Mouse (Mus musculus): ENCODE data around the gene Prpf8.

- no peak for TF ChIP-seq CTCF (IDR thresholded peaks at IDR 0.05; ENCODE audit: extremely low read depth, insufficient read depth, insufficient read length, insufficient replicate concordance)
- no peak for TF ChIP-seq POLR2A (IDR thresholded peaks at IDR 0.05; ENCODE audit: low read depth, low read length)
Observed at GRCm38 (mm10) chr11:75519834-75520633, 33.4 kb downstream of the Prpf8 start.
